Mouse (Mus musculus) embryonic facial prominence, embryonic 15.5 days (tissue): Measurements from ENCODE around the gene Nfib. TPM values are rescaled to one million over a fixed set of nuclear protein-coding genes. Genes with fewer than 3 reads are reported as not detected.

Experiments used
- ATAC-seq: fragments of 200-750 bp; cut with Nextera tagmentation; 2 replicates; pipeline ENCODE4 v1.8.0; 2017; ENCODE audit warnings: low read depth, moderate TSS enrichment; ENCODE audit not compliant: insufficient number of reproducible peaks, low FRiP score, low TSS enrichment
- H3K27ac ChIP-seq: fragments of 300-500 bp; sonication (generic); replicated peaks from 2 replicates; pipeline ENCODE4 v1.5.1; 2015; ENCODE audit warnings: mild to moderate bottlenecking, inconsistent platforms
- H3K27me3 ChIP-seq: fragments of 300-500 bp; sonication (generic); 2 replicates; pipeline ENCODE4 v1.6.1; 2015; ENCODE audit warnings: inconsistent platforms
- H3K36me3 ChIP-seq: fragments of 300-500 bp; sonication (generic); 2 replicates; pipeline ENCODE4 v1.6.1; 2015; ENCODE audit warnings: mild to moderate bottlenecking, inconsistent platforms
- H3K4me1 ChIP-seq: fragments of 300-500 bp; sonication (generic); 2 replicates; pipeline ENCODE4 v1.6.1; 2015; ENCODE audit warnings: inconsistent platforms
- H3K4me2 ChIP-seq: fragments of 300-500 bp; sonication (generic); replicated peaks from 2 replicates; pipeline ENCODE4 v1.6.1; 2015; ENCODE audit warnings: mild to moderate bottlenecking, inconsistent platforms
- H3K4me3 ChIP-seq: fragments of 300-500 bp; sonication (generic); replicated peaks from 2 replicates; pipeline ENCODE4 v1.5.1; 2015; ENCODE audit warnings: mild to moderate bottlenecking, inconsistent platforms
- H3K9ac ChIP-seq: fragments of 300-500 bp; sonication (generic); 2 replicates; pipeline ENCODE4 v1.6.1; 2015; ENCODE audit warnings: inconsistent platforms
- H3K9me3 ChIP-seq: fragments of 300-500 bp; sonication (generic); replicated peaks from 2 replicates; pipeline ENCODE4 v1.6.1; 2016; ENCODE audit warnings: inconsistent platforms
- WGBS: fragments of 180-500 bp; shearing (Covaris S2); methylation state at CpG from one replicate; pipeline ENCODE4 v1.1.7; 2015; 5-methylcytosine and 5-hydroxymethylcytosine counted together
- polyA plus RNA-seq: library from polyadenylated mRNA; unstranded; fragments of >200 nt; fragmentation: Nextera tagmentation; extraction: Ambion mirVana; gene quantifications from 2 replicates; pipeline ENCODE4 v1.2.1, GENCODE M21; 2015

Nfib gene
- polyA plus RNA-seq, 1 experiment from 2014 or later, result 85.7 TPM

- 58% methylated on average over 2 of the region's 2 CpGs for WGBS
- Histone ChIP-seq H3K36me3 (no peaks in the 10 kb centered on the region), H3K9ac (no peak overlapping the region), H3K4me3 (no peak overlapping the region), H3K27ac (no peak overlapping the region), H3K4me1 (peaks cover 40% of the 10 kb centered on the region), H3K27me3 (no peaks in the 10 kb centered on the region), H3K4me2 (no peak overlapping the region), H3K9me3 (no peaks in the 10 kb centered on the region)
- ATAC-seq, result no peak
Observed at GRCm38 (mm10) chr4:82398282-82398681, 307.3 kb downstream of the Nfib start.

GRCm38 (mm10) chr4:82396805-82397204 lies 308.7 kb downstream of the Nfib start:
- Histone ChIP-seq H3K27me3 (no peaks in the 10 kb centered on the region), H3K9me3 (no peaks in the 10 kb centered on the region), H3K27ac (no peak overlapping the region), H3K36me3 (no peaks in the 10 kb centered on the region), H3K9ac (no peak overlapping the region), H3K4me3 (no peak overlapping the region), H3K4me2 (no peak overlapping the region), H3K4me1 (peaks cover 42% of the 10 kb centered on the region)
- no peak for ATAC-seq
- WGBS, result 78% methylated on average over 2 of the region's 2 CpGs

GRCm38 (mm10) chr4:82396003-82396402 lies 309.5 kb downstream of the Nfib start:
- ATAC-seq, result no peak
- no peak overlapping the region for H3K9ac ChIP-seq
- H3K4me1 ChIP-seq, result peaks cover 43% of the 10 kb centered on the region
- 78% methylated on average over 4 of the region's 4 CpGs for WGBS
- H3K4me3 ChIP-seq, result no peak overlapping the region
- no peak overlapping the region for H3K27ac ChIP-seq
- H3K36me3 ChIP-seq, result no peaks in the 10 kb centered on the region
- no peaks in the 10 kb centered on the region for H3K9me3 ChIP-seq
- no peaks in the 10 kb centered on the region for H3K27me3 ChIP-seq
- no peak overlapping the region for H3K4me2 ChIP-seq

- Histone ChIP-seq H3K4me3 (no peak overlapping the region), H3K4me1 (peaks cover 32% of the 10 kb centered on the region), H3K36me3 (no peaks in the 10 kb centered on the region), H3K27me3 (no peaks in the 10 kb centered on the region), H3K9me3 (no peaks in the 10 kb centered on the region), H3K27ac (no peak overlapping the region), H3K4me2 (no peak overlapping the region), H3K9ac (no peak overlapping the region)
- WGBS, result 67% methylated on average over 4 of the region's 4 CpGs
- no peak for ATAC-seq
Observed at GRCm38 (mm10) chr4:82394346-82394745, 311.2 kb downstream of the Nfib start.

- peak overlapping the region; percentile 32 for H3K4me2 ChIP-seq
- no peak for ATAC-seq
- peaks cover 28% of the 10 kb centered on the region for H3K4me1 ChIP-seq
- no peaks in the 10 kb centered on the region for H3K27me3 ChIP-seq
- 49% methylated on average over 4 of the region's 4 CpGs for WGBS
- no peaks in the 10 kb centered on the region for H3K9me3 ChIP-seq
- H3K36me3 ChIP-seq, result no peaks in the 10 kb centered on the region
- peak overlapping the region; percentile 80 for H3K27ac ChIP-seq
- no peak overlapping the region for H3K9ac ChIP-seq
- H3K4me3 ChIP-seq, result 0 out of 2 replicates have a peak overlapping the region, but pooled peaks have one; percentile 0
Observed at GRCm38 (mm10) chr4:82393021-82393420, 312.5 kb downstream of the Nfib start.

- peak overlapping the region; percentile 80 for H3K27ac ChIP-seq
- 32% methylated on average over 9 of the region's 9 CpGs for WGBS
- H3K36me3 ChIP-seq, result no peaks in the 10 kb centered on the region
- no peak for ATAC-seq
- no peak overlapping the region for H3K9ac ChIP-seq
- H3K4me1 ChIP-seq, result peaks cover 25% of the 10 kb centered on the region
- peak overlapping the region; percentile 32 for H3K4me2 ChIP-seq
- H3K27me3 ChIP-seq, result no peaks in the 10 kb centered on the region
- 0 out of 2 replicates have a peak overlapping the region, but pooled peaks have one; percentile 0 for H3K4me3 ChIP-seq
- H3K9me3 ChIP-seq, result no peaks in the 10 kb centered on the region
Observed at GRCm38 (mm10) chr4:82392496-82392895, 313.1 kb downstream of the Nfib start.

- Histone ChIP-seq H3K4me2 (peak overlapping the region; percentile 32), H3K9me3 (no peaks in the 10 kb centered on the region), H3K4me3 (no peak overlapping the region), H3K9ac (no peak overlapping the region), H3K36me3 (no peaks in the 10 kb centered on the region), H3K4me1 (peaks cover 30% of the 10 kb centered on the region), H3K27me3 (no peaks in the 10 kb centered on the region), H3K27ac (peak overlapping the region; percentile 80)
- no peak for ATAC-seq
- WGBS, result 26% methylated on average over 6 of the region's 6 CpGs
Observed at GRCm38 (mm10) chr4:82391726-82392472, 313.7 kb downstream of the Nfib start.

GRCm38 (mm10) chr4:82390545-82390944 lies 315.0 kb downstream of the Nfib start:
- Histone ChIP-seq H3K4me3 (no peak overlapping the region), H3K36me3 (no peaks in the 10 kb centered on the region), H3K27ac (peak overlapping the region; percentile 63; the same call in 1 of the 2 replicates), H3K4me1 (peaks cover 38% of the 10 kb centered on the region), H3K27me3 (no peaks in the 10 kb centered on the region), H3K9me3 (no peaks in the 10 kb centered on the region), H3K9ac (no peak overlapping the region), H3K4me2 (no peak overlapping the region)
- WGBS, result 53% methylated on average over 2 of the region's 2 CpGs
- no peak for ATAC-seq

- H3K4me3 ChIP-seq, result no peak overlapping the region
- WGBS, result 90% methylated on average over 1 of the region's 1 CpGs
- no peak for ATAC-seq
- H3K27ac ChIP-seq, result no peak overlapping the region
- H3K36me3 ChIP-seq, result no peaks in the 10 kb centered on the region
- H3K27me3 ChIP-seq, result no peaks in the 10 kb centered on the region
- no peak overlapping the region for H3K9ac ChIP-seq
- no peaks in the 10 kb centered on the region for H3K9me3 ChIP-seq
- H3K4me2 ChIP-seq, result no peak overlapping the region
- H3K4me1 ChIP-seq, result peaks cover 43% of the 10 kb centered on the region
Observed at GRCm38 (mm10) chr4:82389876-82390275, 315.7 kb downstream of the Nfib start.

GRCm38 (mm10) chr4:82387620-82388019 lies 317.9 kb downstream of the Nfib start:
- H3K4me1 ChIP-seq, result peaks cover 40% of the 10 kb centered on the region

GRCm38 (mm10) chr4:82386222-82386993 lies 319.1 kb downstream of the Nfib start:
- H3K27me3 ChIP-seq, result no peaks in the 10 kb centered on the region
- H3K4me2 ChIP-seq, result no peak overlapping the region
- no peaks in the 10 kb centered on the region for H3K36me3 ChIP-seq
- peaks cover 32% of the 10 kb centered on the region for H3K4me1 ChIP-seq
- H3K27ac ChIP-seq, result no peak overlapping the region; the same call in 1 of the 2 replicates
- ATAC-seq, result no peak
- no peaks in the 10 kb centered on the region for H3K9me3 ChIP-seq
- WGBS, result 40% methylated on average over 4 of the region's 4 CpGs
- no peak overlapping the region for H3K9ac ChIP-seq
- H3K4me3 ChIP-seq, result no peak overlapping the region

More at GRCm38 (mm10) chr4:82387620-82388019, 317.9 kb downstream of the Nfib start:
- WGBS, result 83% methylated on average over 4 of the region's 4 CpGs
- no peaks in the 10 kb centered on the region for H3K27me3 ChIP-seq
- no peaks in the 10 kb centered on the region for H3K9me3 ChIP-seq
- H3K27ac ChIP-seq, result no peak overlapping the region
- no peak overlapping the region for H3K4me3 ChIP-seq
- no peak for ATAC-seq
- no peaks in the 10 kb centered on the region for H3K36me3 ChIP-seq
- no peak overlapping the region for H3K9ac ChIP-seq
- no peak overlapping the region for H3K4me2 ChIP-seq
